Mouse (Mus musculus) myocyte (in vitro differentiated cells): Measurements from ENCODE around the gene Gpr162. TPM values are rescaled to one million over a fixed set of nuclear protein-coding genes. Genes with fewer than 3 reads are reported as not detected.

Experiments
- H3K27me3 ChIP-seq: one replicate; pipeline ENCODE4 v1.6.1; 2011; ENCODE audit not compliant: control insufficient read depth, insufficient read depth, insufficient read length
- H3K36me3 ChIP-seq: one replicate; pipeline ENCODE4 v1.6.1; 2011; ENCODE audit not compliant: control insufficient read depth, insufficient read depth
- H3K4me2 ChIP-seq: one replicate; pipeline ENCODE4 v1.6.1; 2011; ENCODE audit warnings: low read depth, control low read depth
- H3K4me3 ChIP-seq: one replicate; pipeline ENCODE4 v1.5.1; 2011; ENCODE audit warnings: mild to moderate bottlenecking, control low read depth, moderate library complexity
- H3K79me2 ChIP-seq: one replicate; pipeline ENCODE4 v1.6.1; 2011; ENCODE audit not compliant: control insufficient read depth, insufficient read depth
- H3ac ChIP-seq: one replicate; pipeline ENCODE4 v1.6.1; 2011; ENCODE audit not compliant: control insufficient read depth, insufficient read length
- CEBPB ChIP-seq: IDR thresholded peaks from 2 replicates; pipeline ENCODE4 v1.6.1; 2011; ENCODE audit warnings: mild to moderate bottlenecking, moderate library complexity; ENCODE audit not compliant: poor library complexity, insufficient read depth, severe bottlenecking
- E2F4 ChIP-seq: IDR thresholded peaks from one replicate; pipeline ENCODE4 v1.6.1; 2011; ENCODE audit warnings: mild to moderate bottlenecking, control low read depth, moderate library complexity; ENCODE audit not compliant: insufficient read depth
- MAX ChIP-seq: IDR thresholded peaks from one replicate; pipeline ENCODE4 v1.6.1; 2011; ENCODE audit warnings: low read depth, mild to moderate bottlenecking, control low read depth
- MYOD1 ChIP-seq, 3 experiments: IDR thresholded peaks; one replicate each; pipeline ENCODE4 v1.6.1; 2011; ENCODE audit warnings: control low read depth in 2 of 3, low read depth in 2 of 3, mild to moderate bottlenecking in 2 of 3, moderate library complexity in 1 of 3; ENCODE audit not compliant: insufficient read length in 2 of 3, control insufficient read depth in 1 of 3
- MYOG ChIP-seq, 3 experiments: IDR thresholded peaks; one replicate each; pipeline ENCODE4 v1.6.1; 2011; ENCODE audit warnings: control low read depth in 2 of 3, low read depth in 2 of 3, mild to moderate bottlenecking in 2 of 3; ENCODE audit not compliant: insufficient read length in 2 of 3, control insufficient read depth in 1 of 3, insufficient read depth in 1 of 3
- POLR2A ChIP-seq: IDR thresholded peaks from one replicate; pipeline ENCODE4 v1.6.1; 2011; ENCODE audit warnings: low read depth, mild to moderate bottlenecking, control low read depth, moderate library complexity; ENCODE audit not compliant: insufficient read length
- POLR2AphosphoS2 ChIP-seq: IDR thresholded peaks from one replicate; pipeline ENCODE4 v1.6.1; 2011; ENCODE audit warnings: low read depth, control low read depth; ENCODE audit not compliant: insufficient read length
- REST ChIP-seq: IDR thresholded peaks from one replicate; pipeline ENCODE4 v1.6.1; 2011; ENCODE audit warnings: mild to moderate bottlenecking, control low read depth, moderate library complexity; ENCODE audit not compliant: insufficient read depth, insufficient read length
- SRF ChIP-seq: IDR thresholded peaks from one replicate; pipeline ENCODE4 v1.6.1; 2011; ENCODE audit warnings: low read depth; ENCODE audit not compliant: control insufficient read depth, insufficient read length
- TCF12 ChIP-seq: IDR thresholded peaks from one replicate; pipeline ENCODE4 v1.6.1; 2011; ENCODE audit warnings: mild to moderate bottlenecking, control low read depth; ENCODE audit not compliant: poor library complexity, insufficient read depth, severe bottlenecking
- TCF3 ChIP-seq: IDR thresholded peaks from one replicate; pipeline ENCODE4 v1.6.1; 2011; ENCODE audit warnings: low read depth, control low read depth; ENCODE audit not compliant: insufficient read length
- USF1 ChIP-seq: IDR thresholded peaks from one replicate; pipeline ENCODE4 v1.6.1; 2011; ENCODE audit warnings: low read depth, mild to moderate bottlenecking, control low read depth, moderate library complexity
- polyA plus RNA-seq: library from polyadenylated mRNA; unstranded; fragments of >200 nt; fragmentation: generic; extraction: Trizol; gene quantifications from one replicate; pipeline ENCODE4 v1.2.1, GENCODE M21; 2012; ENCODE audit warnings: missing spikeins

The Gpr162 gene
- polyA plus RNA-seq = 0.02 TPM

GRCm38 (mm10) chr6:124863658-124864298, at the start of gene Gpr162:
Gpr162 (minus strand) TSS chr6:124863983.
- H3K4me3 ChIP-seq = no peak within 1 kb of the TSS
- no peak within 1 kb of the TSS for H3ac ChIP-seq
- peaks cover 76% of the 10 kb centered on the region for H3K27me3 ChIP-seq

GRCm38 (mm10) chr6:124913214-124913613, 49.4 kb upstream of the Gpr162 start:
- Histone ChIP-seq H3ac (no peak overlapping the region), H3K4me2 (no peak overlapping the region), H3K27me3 (no peaks in the 10 kb centered on the region), H3K4me3 (no peak overlapping the region), H3K79me2 (peaks cover 19% of the 10 kb centered on the region), H3K36me3 (peaks cover 16% of the 10 kb centered on the region)
- TF ChIP-seq REST (no peak), MYOG (IDR thresholded peaks at IDR 0.05; ENCODE audit: control insufficient read depth in 1 of 3, insufficient read depth in 1 of 3, insufficient read length in 2 of 3, low read depth in 2 of 3) (no peak), TCF3 (no peak), SRF (no peak), POLR2AphosphoS2 (no peak), MAX (no peak), TCF12 (no peak)

More at GRCm38 (mm10) chr6:124863658-124864298, at the start of gene Gpr162:
- Histone ChIP-seq H3K4me2 (peak within 1 kb of the TSS; percentile 48), H3K36me3 (no peaks in the 10 kb centered on the region), H3K79me2 (no peaks in the 10 kb centered on the region)
- TF ChIP-seq REST = no peak
- no peak for TF ChIP-seq CEBPB
- TF ChIP-seq MYOG (IDR thresholded peaks at IDR 0.05; ENCODE audit: control insufficient read depth in 1 of 3, insufficient read depth in 1 of 3, insufficient read length in 2 of 3, low read depth in 2 of 3) = no peak
- no peak for TF ChIP-seq USF1
- no peak for TF ChIP-seq MYOD1 (IDR thresholded peaks at IDR 0.05; ENCODE audit: control insufficient read depth in 1 of 3, insufficient read length in 2 of 3, low read depth in 2 of 3)

GRCm38 (mm10) chr6:124911533-124912218, 47.9 kb upstream of the Gpr162 start, which contains the start of gene Lag3:
Lag3 (minus strand) TSS chr6:124911705.
- TF ChIP-seq MYOG (IDR thresholded peaks at IDR 0.05; ENCODE audit: control insufficient read depth in 1 of 3, insufficient read depth in 1 of 3, insufficient read length in 2 of 3, low read depth in 2 of 3) (no peak), POLR2A (no peak), TCF12 (no peak), SRF (no peak), E2F4 (no peak), USF1 (no peak), POLR2AphosphoS2 (peak; percentile 57)
- no peaks in the 10 kb centered on the region for H3K27me3 ChIP-seq
- H3ac ChIP-seq = no peak within 1 kb of the TSS
- no peak within 1 kb of the TSS for H3K4me2 ChIP-seq
- peaks cover 14% of the 10 kb centered on the region for H3K79me2 ChIP-seq
- peaks cover 16% of the 10 kb centered on the region for H3K36me3 ChIP-seq
- no peak within 1 kb of the TSS for H3K4me3 ChIP-seq

GRCm38 (mm10) chr6:124910032-124910431, 46.2 kb upstream of the Gpr162 start:
- Histone ChIP-seq H3K4me3 (no peak overlapping the region), H3K27me3 (no peaks in the 10 kb centered on the region), H3ac (no peak overlapping the region), H3K4me2 (no peak overlapping the region), H3K36me3 (peaks cover 16% of the 10 kb centered on the region), H3K79me2 (no peaks in the 10 kb centered on the region)
- TF ChIP-seq MAX (no peak), E2F4 (no peak), POLR2AphosphoS2 (no peak)

GRCm38 (mm10) chr6:124907767-124908166, 44.0 kb upstream of the Gpr162 start:
- Histone ChIP-seq H3ac (no peak overlapping the region), H3K27me3 (no peaks in the 10 kb centered on the region), H3K4me3 (no peak overlapping the region), H3K36me3 (peaks cover 4% of the 10 kb centered on the region), H3K4me2 (no peak overlapping the region), H3K79me2 (no peaks in the 10 kb centered on the region)
- TF ChIP-seq CEBPB = no peak
- TF ChIP-seq SRF = no peak
- TF ChIP-seq MYOG (IDR thresholded peaks at IDR 0.05; ENCODE audit: control insufficient read depth in 1 of 3, insufficient read depth in 1 of 3, insufficient read length in 2 of 3, low read depth in 2 of 3) = no peak
- no peak for TF ChIP-seq POLR2AphosphoS2
- TF ChIP-seq REST = no peak
- no peak for TF ChIP-seq MYOD1 (IDR thresholded peaks at IDR 0.05; ENCODE audit: control insufficient read depth in 1 of 3, insufficient read length in 2 of 3, low read depth in 2 of 3)
- no peak for TF ChIP-seq POLR2A
- TF ChIP-seq TCF12 = no peak
